Mouse (Mus musculus) embryonic facial prominence, embryonic 12.5 days (tissue): ENCODE results near the gene Lrrc2. TPM values are rescaled to one million over a fixed set of nuclear protein-coding genes. Genes with fewer than 3 reads are reported as not detected.

Experiments
- ATAC-seq: fragments of 200-750 bp; cut with Nextera tagmentation; 2 replicates; pipeline ENCODE4 v1.8.0; 2017; ENCODE audit not compliant: insufficient number of reproducible peaks, insufficient read depth, low FRiP score, low TSS enrichment
- H3K27ac ChIP-seq: fragments of 300-500 bp; sonication (generic); 2 replicates; pipeline ENCODE4 v1.5.1; 2016; ENCODE audit warnings: mild to moderate bottlenecking
- H3K27me3 ChIP-seq: fragments of 300-500 bp; sonication (generic); 2 replicates; pipeline ENCODE4 v1.6.1; 2016; ENCODE audit warnings: mild to moderate bottlenecking, moderate library complexity
- H3K36me3 ChIP-seq: fragments of 300-500 bp; sonication (generic); 2 replicates; pipeline ENCODE4 v1.6.1; 2016; ENCODE audit warnings: mild to moderate bottlenecking
- H3K4me1 ChIP-seq: fragments of 300-500 bp; sonication (generic); 2 replicates; pipeline ENCODE4 v1.6.1; 2016
- H3K4me2 ChIP-seq: fragments of 300-500 bp; sonication (generic); replicated peaks from 2 replicates; pipeline ENCODE4 v1.6.1; 2016; ENCODE audit warnings: mild to moderate bottlenecking, moderate library complexity
- H3K4me3 ChIP-seq: fragments of 300-500 bp; sonication (generic); 2 replicates; pipeline ENCODE4 v1.5.1; 2016; ENCODE audit warnings: mild to moderate bottlenecking
- H3K9ac ChIP-seq: fragments of 300-500 bp; sonication (generic); 2 replicates; pipeline ENCODE4 v1.6.1; 2016; ENCODE audit warnings: mild to moderate bottlenecking, moderate library complexity
- H3K9me3 ChIP-seq: fragments of 300-500 bp; sonication (generic); 2 replicates; pipeline ENCODE4 v1.6.1; 2016; ENCODE audit warnings: mild to moderate bottlenecking, moderate library complexity
- WGBS: fragments of 180-500 bp; shearing (Covaris S2); methylation state at CpG from one replicate; pipeline ENCODE4 v1.1.7; 2016; 5-methylcytosine and 5-hydroxymethylcytosine counted together
- polyA plus RNA-seq: library from polyadenylated mRNA; unstranded; fragments of >200 nt; fragmentation: Nextera tagmentation; extraction: Ambion mirVana; gene quantifications from 2 replicates; pipeline ENCODE4 v1.2.1, GENCODE M21; 2016

Gene Lrrc2
- polyA plus RNA-seq, 1 experiment from 2014 or later = 0.15 TPM

GRCm38 (mm10) chr9:110993281-110993709 lies 42.0 kb downstream of the Lrrc2 start:
- no peaks in the 10 kb centered on the region for H3K27me3 ChIP-seq
- no peak overlapping the region for H3K27ac ChIP-seq
- ATAC-seq = no peak
- no peak overlapping the region for H3K4me2 ChIP-seq
- H3K4me1 ChIP-seq = no peaks in the 10 kb centered on the region
- no peak overlapping the region for H3K4me3 ChIP-seq
- H3K9me3 ChIP-seq = 0 out of 2 replicates have a peak, but pooled peaks cover 2% of the 10 kb centered on the region
- 22% methylated on average over 3 of the region's 3 CpGs for WGBS
- H3K9ac ChIP-seq = no peak overlapping the region
- H3K36me3 ChIP-seq = no peaks in the 10 kb centered on the region

GRCm38 (mm10) chr9:110994716-110995172 lies 43.4 kb downstream of the Lrrc2 start:
- 10% methylated on average over 13 of the region's 13 CpGs for WGBS
- no peaks in the 10 kb centered on the region for H3K4me1 ChIP-seq
- H3K27ac ChIP-seq = 0 out of 2 replicates have a peak overlapping the region, but pooled peaks have one; percentile 41
- H3K9me3 ChIP-seq = 0 out of 2 replicates have a peak, but pooled peaks cover 2% of the 10 kb centered on the region
- H3K36me3 ChIP-seq = no peaks in the 10 kb centered on the region
- peak overlapping the region; percentile 48 for H3K4me2 ChIP-seq
- peak overlapping the region; percentile 38 for H3K4me3 ChIP-seq
- ATAC-seq = peak; percentile 32; the same call in 1 of the 2 replicates
- no peaks in the 10 kb centered on the region for H3K27me3 ChIP-seq
- no peak overlapping the region for H3K9ac ChIP-seq

- Histone ChIP-seq H3K4me1 (no peaks in the 10 kb centered on the region), H3K9me3 (0 out of 2 replicates have a peak, but pooled peaks cover 2% of the 10 kb centered on the region), H3K27me3 (no peaks in the 10 kb centered on the region), H3K9ac (no peak overlapping the region), H3K36me3 (no peaks in the 10 kb centered on the region), H3K27ac (no peak overlapping the region), H3K4me2 (no peak overlapping the region), H3K4me3 (no peak overlapping the region)
- WGBS = 4% methylated on average over 5 of the region's 5 CpGs
- no peak for ATAC-seq
These were observed 45.9 kb downstream of the Lrrc2 start for GRCm38 (mm10) chr9:110997245-110997644.

GRCm38 (mm10) chr9:110999056-110999455 lies 47.7 kb downstream of the Lrrc2 start:
- H3K36me3 ChIP-seq = no peaks in the 10 kb centered on the region
- no peaks in the 10 kb centered on the region for H3K27me3 ChIP-seq
- H3K4me1 ChIP-seq = no peaks in the 10 kb centered on the region
- H3K9ac ChIP-seq = no peak overlapping the region
- no peak for ATAC-seq
- no peak overlapping the region for H3K4me3 ChIP-seq
- 0 out of 2 replicates have a peak, but pooled peaks cover 2% of the 10 kb centered on the region for H3K9me3 ChIP-seq
- no peak overlapping the region for H3K27ac ChIP-seq
- WGBS = 92% methylated on average over 2 of the region's 2 CpGs
- H3K4me2 ChIP-seq = no peak overlapping the region

- no peak overlapping the region for H3K4me2 ChIP-seq
- H3K9me3 ChIP-seq = 0 out of 2 replicates have a peak, but pooled peaks cover 2% of the 10 kb centered on the region
- no peak overlapping the region for H3K9ac ChIP-seq
- H3K4me3 ChIP-seq = no peak overlapping the region
- no peak overlapping the region for H3K27ac ChIP-seq
- 73% methylated on average over 10 of the region's 10 CpGs for WGBS
- no peak for ATAC-seq
- no peaks in the 10 kb centered on the region for H3K36me3 ChIP-seq
- no peaks in the 10 kb centered on the region for H3K4me1 ChIP-seq
- no peaks in the 10 kb centered on the region for H3K27me3 ChIP-seq
These were observed 48.5 kb downstream of the Lrrc2 start for GRCm38 (mm10) chr9:110999856-111000255.

- Histone ChIP-seq H3K9ac (no peak overlapping the region), H3K4me2 (no peak overlapping the region), H3K36me3 (no peaks in the 10 kb centered on the region), H3K27ac (no peak overlapping the region), H3K27me3 (no peaks in the 10 kb centered on the region), H3K4me1 (no peaks in the 10 kb centered on the region), H3K9me3 (no peaks in the 10 kb centered on the region), H3K4me3 (no peak overlapping the region)
- no peak for ATAC-seq
- 74% methylated on average over 12 of the region's 12 CpGs for WGBS
These were observed 50.3 kb downstream of the Lrrc2 start for GRCm38 (mm10) chr9:111001621-111002020.

- no peaks in the 10 kb centered on the region for H3K27me3 ChIP-seq
- H3K4me1 ChIP-seq = no peaks in the 10 kb centered on the region
- no peak overlapping the region for H3K4me3 ChIP-seq
- no peaks in the 10 kb centered on the region for H3K9me3 ChIP-seq
- no peaks in the 10 kb centered on the region for H3K36me3 ChIP-seq
- no peak for ATAC-seq
- no peak overlapping the region for H3K27ac ChIP-seq
- 84% methylated on average over 9 of the region's 9 CpGs for WGBS
- H3K4me2 ChIP-seq = no peak overlapping the region
- H3K9ac ChIP-seq = no peak overlapping the region
These were observed 51.9 kb downstream of the Lrrc2 start for GRCm38 (mm10) chr9:111003279-111003678.

- H3K9me3 ChIP-seq = no peaks in the 10 kb centered on the region
- no peak overlapping the region for H3K4me3 ChIP-seq
- H3K27ac ChIP-seq = no peak overlapping the region
- no peak overlapping the region for H3K9ac ChIP-seq
- H3K4me1 ChIP-seq = no peaks in the 10 kb centered on the region
- no peak overlapping the region for H3K4me2 ChIP-seq
- H3K36me3 ChIP-seq = no peaks in the 10 kb centered on the region
- ATAC-seq = no peak
- H3K27me3 ChIP-seq = no peaks in the 10 kb centered on the region
- 90% methylated on average over 2 of the region's 2 CpGs for WGBS
These were observed 55.2 kb downstream of the Lrrc2 start for GRCm38 (mm10) chr9:111006544-111006943.

GRCm38 (mm10) chr9:111009763-111010162 lies 58.4 kb downstream of the Lrrc2 start:
- Histone ChIP-seq H3K9ac (no peak overlapping the region), H3K4me3 (no peak overlapping the region), H3K36me3 (no peaks in the 10 kb centered on the region), H3K27me3 (no peaks in the 10 kb centered on the region), H3K4me1 (no peaks in the 10 kb centered on the region), H3K9me3 (no peaks in the 10 kb centered on the region), H3K27ac (no peak overlapping the region), H3K4me2 (no peak overlapping the region)
- WGBS = 74% methylated on average over 3 of the region's 3 CpGs
- no peak for ATAC-seq

GRCm38 (mm10) chr9:111011550-111011949 lies 60.2 kb downstream of the Lrrc2 start:
- 80% methylated on average over 9 of the region's 9 CpGs for WGBS
- Histone ChIP-seq H3K9me3 (no peaks in the 10 kb centered on the region), H3K4me1 (no peaks in the 10 kb centered on the region), H3K4me2 (no peak overlapping the region), H3K27me3 (no peaks in the 10 kb centered on the region), H3K27ac (no peak overlapping the region), H3K36me3 (no peaks in the 10 kb centered on the region), H3K9ac (no peak overlapping the region), H3K4me3 (no peak overlapping the region)
- no peak for ATAC-seq

- H3K4me2 ChIP-seq = no peak overlapping the region
- no peaks in the 10 kb centered on the region for H3K9me3 ChIP-seq
- H3K36me3 ChIP-seq = no peaks in the 10 kb centered on the region
- no peak overlapping the region for H3K27ac ChIP-seq
- H3K4me1 ChIP-seq = no peaks in the 10 kb centered on the region
- H3K4me3 ChIP-seq = no peak overlapping the region
- 59% methylated on average over 3 of the region's 3 CpGs for WGBS
- no peak for ATAC-seq
- no peaks in the 10 kb centered on the region for H3K27me3 ChIP-seq
- no peak overlapping the region for H3K9ac ChIP-seq
These were observed 60.7 kb downstream of the Lrrc2 start for GRCm38 (mm10) chr9:111012041-111012440.

- no peaks in the 10 kb centered on the region for H3K36me3 ChIP-seq
- H3K9ac ChIP-seq = no peak overlapping the region
- H3K4me2 ChIP-seq = no peak overlapping the region
- H3K27ac ChIP-seq = no peak overlapping the region
- H3K27me3 ChIP-seq = no peaks in the 10 kb centered on the region
- 84% methylated on average over 4 of the region's 4 CpGs for WGBS
- no peak overlapping the region for H3K4me3 ChIP-seq
- H3K9me3 ChIP-seq = no peaks in the 10 kb centered on the region
- no peak for ATAC-seq
- no peaks in the 10 kb centered on the region for H3K4me1 ChIP-seq
These were observed 64.3 kb downstream of the Lrrc2 start for GRCm38 (mm10) chr9:111015658-111016057.
